Mouse (Mus musculus): ENCODE measurements around the gene Tex33.

- TF ChIP-seq POLR2A (IDR thresholded peaks at IDR 0.05; ENCODE audit: control insufficient read depth in 1 of 2, insufficient read depth in 1 of 2, low read depth in 1 of 2, low read length in 2 of 2, poor library complexity in 1 of 2) (no peak), POLR2AphosphoS5 (IDR thresholded peaks at IDR 0.05; ENCODE audit: borderline replicate concordance, low read depth, low read length) (no peak), MEF2A (IDR thresholded peaks at IDR 0.05; ENCODE audit: extremely low read depth, insufficient replicate concordance, low read depth, low read length, poor library complexity, severe bottlenecking) (no peak), HCFC1 (IDR thresholded peaks at IDR 0.05; ENCODE audit: low read depth, low read length) (no peak)
These were observed 8.2 kb upstream of the Tex33 start for GRCm38 (mm10) chr15:78403896-78404295.

All from MEL (cell line).